Mouse (Mus musculus) CH12.LX (cell line): ENCODE results near the gene Brcc3. TPM values are rescaled to one million over a fixed set of nuclear protein-coding genes. Genes with fewer than 3 reads are reported as not detected.

Experiments
- DNase-seq: peaks from one replicate; pipeline ENCODE4 v3.0.0-alpha.2; 2013; ENCODE audit errors: extremely low read depth
- H3K27ac ChIP-seq: 2 replicates; pipeline ENCODE4 v1.5.1; 2012; ENCODE audit warnings: low read depth, mild to moderate bottlenecking, control low read depth, moderate library complexity; ENCODE audit not compliant: insufficient read depth
- H3K27me3 ChIP-seq: replicated peaks from 2 replicates; pipeline ENCODE3; 2012; ENCODE audit warnings: inconsistent platforms
- H3K36me3 ChIP-seq, 2 experiments: replicated peaks in 1 of 2; 2 replicates each; pipeline versions ENCODE3 to v1.6.1; 2012; ENCODE audit warnings: inconsistent platforms in 1 of 2, low read length in 1 of 2, mild to moderate bottlenecking in 1 of 2, mixed read lengths in 1 of 2, moderate library complexity in 1 of 2; ENCODE audit not compliant: control insufficient read depth in 1 of 2, insufficient read depth in 1 of 2
- H3K4me1 ChIP-seq, 2 experiments: 2 replicates each; pipeline ENCODE4 v1.6.1; 2012; ENCODE audit warnings: inconsistent platforms in 1 of 2, moderate library complexity in 1 of 2; ENCODE audit not compliant: insufficient read depth in 2 of 2, control insufficient read depth in 1 of 2
- H3K4me2 ChIP-seq: 2 replicates; pipeline ENCODE4 v1.6.1; 2012; ENCODE audit warnings: low read depth, mild to moderate bottlenecking, control low read depth; ENCODE audit not compliant: poor library complexity, insufficient read depth, severe bottlenecking
- H3K4me3 ChIP-seq, 3 experiments: fragments of 150-350 bp in 1 of 3; sonication (generic) in 1 of 3; replicated peaks in 1 of 3; 2 replicates each; pipeline versions ENCODE3 to v1.5.1; 2011 to 2012; ENCODE audit warnings: low read depth in 2 of 3, low read length in 2 of 3, mild to moderate bottlenecking in 2 of 3, moderate library complexity in 2 of 3, control low read depth in 1 of 3, improper control_type of control experiment in 1 of 3, inconsistent platforms in 1 of 3, mixed read lengths in 1 of 3; ENCODE audit not compliant: poor library complexity in 1 of 3
- H3K79me2 ChIP-seq: replicated peaks from 2 replicates; pipeline ENCODE4 v1.6.1; 2012; ENCODE audit warnings: mild to moderate bottlenecking, moderate library complexity; ENCODE audit not compliant: control insufficient read depth, poor library complexity, insufficient read depth, severe bottlenecking; ENCODE audit errors: extremely low read depth
- H3K9ac ChIP-seq: 2 replicates; pipeline ENCODE4 v1.6.1; 2012; ENCODE audit warnings: low read depth, mild to moderate bottlenecking, control low read depth, moderate library complexity; ENCODE audit not compliant: insufficient read depth
- H3K9me3 ChIP-seq: replicated peaks from 2 replicates; pipeline ENCODE3; 2012; ENCODE audit warnings: low read length, inconsistent platforms, mixed read lengths
- BHLHE40 ChIP-seq: IDR thresholded peaks from 2 replicates; pipeline ENCODE4 v1.6.1; 2011; ENCODE audit warnings: mild to moderate bottlenecking, low read depth, low read length, improper control_type of control experiment
- CHD1 ChIP-seq: IDR thresholded peaks from 2 replicates; pipeline ENCODE4 v1.6.1; 2012; ENCODE audit warnings: low read depth, low read length, improper control_type of control experiment, inconsistent platforms
- CHD2 ChIP-seq: IDR thresholded peaks from 2 replicates; pipeline ENCODE4 v1.6.1; 2011; ENCODE audit warnings: low read length, improper control_type of control experiment
- CTCF ChIP-seq, 2 experiments: IDR thresholded peaks in 1 of 2; conservative IDR thresholded peaks in 1 of 2; 2 replicates each; pipeline ENCODE4 v1.5.1; 2011 to 2012; ENCODE audit warnings: low read depth in 2 of 2, low read length in 2 of 2, improper control_type of control experiment in 1 of 2, inconsistent platforms in 1 of 2, mild to moderate bottlenecking in 1 of 2, moderate library complexity in 1 of 2
- E2F4 ChIP-seq: IDR thresholded peaks from 2 replicates; pipeline ENCODE4 v1.6.1; 2011; ENCODE audit warnings: low read depth, low read length, improper control_type of control experiment; ENCODE audit not compliant: insufficient replicate concordance
- EP300 ChIP-seq: IDR thresholded peaks from 2 replicates; pipeline ENCODE4 v1.6.1; 2011; ENCODE audit warnings: low read length, improper control_type of control experiment
- ETS1 ChIP-seq: conservative IDR thresholded peaks from 2 replicates; pipeline ENCODE4 v1.6.1; 2012; ENCODE audit warnings: low read depth, mild to moderate bottlenecking, inconsistent platforms, low read length, improper control_type of control experiment, moderate library complexity
- GABPA ChIP-seq: IDR thresholded peaks from 2 replicates; pipeline ENCODE4 v1.6.1; 2012; ENCODE audit warnings: low read depth, low read length, improper control_type of control experiment, inconsistent platforms; ENCODE audit not compliant: insufficient replicate concordance
- HCFC1 ChIP-seq: IDR thresholded peaks from 2 replicates; pipeline ENCODE4 v1.6.1; 2012; ENCODE audit warnings: low read depth, mild to moderate bottlenecking, inconsistent platforms, low read length, improper control_type of control experiment
- IRF4 ChIP-seq: IDR thresholded peaks from 2 replicates; pipeline ENCODE4 v1.6.1; 2014; ENCODE audit warnings: low read depth, mild to moderate bottlenecking, inconsistent platforms, low read length, improper control_type of control experiment
- JUND ChIP-seq: conservative IDR thresholded peaks from 2 replicates; pipeline ENCODE4 v1.6.1; 2011; ENCODE audit warnings: low read depth, low read length, improper control_type of control experiment
- KAT2A ChIP-seq: IDR thresholded peaks from 2 replicates; pipeline ENCODE4 v1.6.1; 2012; ENCODE audit warnings: low read length, improper control_type of control experiment, inconsistent platforms; ENCODE audit not compliant: insufficient replicate concordance
- MAFK ChIP-seq: IDR thresholded peaks from 2 replicates; pipeline ENCODE4 v1.6.1; 2011; ENCODE audit warnings: low read length, improper control_type of control experiment; ENCODE audit not compliant: insufficient replicate concordance
- MAX ChIP-seq: IDR thresholded peaks from 2 replicates; pipeline ENCODE4 v1.6.1; 2011; ENCODE audit warnings: low read length, improper control_type of control experiment
- MAZ ChIP-seq: IDR thresholded peaks from 2 replicates; pipeline ENCODE4 v1.6.1; 2012; ENCODE audit warnings: low read depth, mild to moderate bottlenecking, inconsistent platforms, low read length, improper control_type of control experiment, moderate library complexity
- MEF2A ChIP-seq: IDR thresholded peaks from 2 replicates; pipeline ENCODE4 v1.6.1; 2014; ENCODE audit warnings: low read depth, mild to moderate bottlenecking, inconsistent platforms, low read length, improper control_type of control experiment, borderline replicate concordance
- MXI1 ChIP-seq: IDR thresholded peaks from 2 replicates; pipeline ENCODE4 v1.6.1; 2011; ENCODE audit warnings: mild to moderate bottlenecking, low read depth, low read length, improper control_type of control experiment
- MYC ChIP-seq: IDR thresholded peaks from 2 replicates; pipeline ENCODE4 v1.6.1; 2011; ENCODE audit warnings: low read depth, mild to moderate bottlenecking, improper control_type of control experiment, low read length
- NELFE ChIP-seq: IDR thresholded peaks from 2 replicates; pipeline ENCODE4 v1.6.1; 2011; ENCODE audit warnings: low read depth, low read length, improper control_type of control experiment
- NRF1 ChIP-seq: IDR thresholded peaks from 2 replicates; pipeline ENCODE4 v1.6.1; 2014; ENCODE audit warnings: low read depth, mild to moderate bottlenecking, inconsistent platforms, low read length, improper control_type of control experiment, moderate library complexity
- PAX5 ChIP-seq: IDR thresholded peaks from 2 replicates; pipeline ENCODE4 v1.6.1; 2012; ENCODE audit warnings: low read length, inconsistent platforms, mixed read lengths
- POLR2A ChIP-seq: IDR thresholded peaks from 2 replicates; pipeline ENCODE4 v1.6.1; 2011; ENCODE audit warnings: low read depth, mild to moderate bottlenecking, improper control_type of control experiment, low read length
- RCOR1 ChIP-seq: conservative IDR thresholded peaks from 2 replicates; pipeline ENCODE4 v1.6.1; 2012; ENCODE audit warnings: low read depth, mild to moderate bottlenecking, inconsistent platforms, low read length, improper control_type of control experiment
- SIN3A ChIP-seq: IDR thresholded peaks from 2 replicates; pipeline ENCODE4 v1.6.1; 2012; ENCODE audit warnings: low read length, improper control_type of control experiment, inconsistent platforms
- TCF12 ChIP-seq: IDR thresholded peaks from 2 replicates; pipeline ENCODE4 v1.6.1; 2014; ENCODE audit warnings: low read depth, mild to moderate bottlenecking, inconsistent platforms, low read length, improper control_type of control experiment
- UBTF ChIP-seq: IDR thresholded peaks from 2 replicates; pipeline ENCODE4 v1.6.1; 2012; ENCODE audit warnings: low read depth, mild to moderate bottlenecking, inconsistent platforms, low read length, improper control_type of control experiment, moderate library complexity
- USF2 ChIP-seq: conservative IDR thresholded peaks from 2 replicates; pipeline ENCODE4 v1.6.1; 2011; ENCODE audit warnings: low read depth, low read length, improper control_type of control experiment
- ZC3H11A ChIP-seq: IDR thresholded peaks from 2 replicates; pipeline ENCODE4 v1.6.1; 2012; ENCODE audit warnings: low read depth, mild to moderate bottlenecking, inconsistent platforms, low read length, improper control_type of control experiment
- ZKSCAN1 ChIP-seq: IDR thresholded peaks from 2 replicates; pipeline ENCODE4 v1.6.1; 2012; ENCODE audit warnings: low read depth, inconsistent platforms, low read length, improper control_type of control experiment, borderline replicate concordance
- ZNF384 ChIP-seq: IDR thresholded peaks from 2 replicates; pipeline ENCODE4 v1.6.1; 2012; ENCODE audit warnings: low read depth, low read length, improper control_type of control experiment, inconsistent platforms
- dilution Hi-C: fragments of 300-500 bp; cut with MboI; formaldehyde crosslinking; loops from 2 replicates; pipeline ENCODE4 v1.14.3; 2020; ENCODE audit warnings: low sequenced_read_pairs; ENCODE audit not compliant: extremely low pct_unique_long_range_greater_than_20kb, extremely low pct_ligation_motif_present
- in situ Hi-C: fragments of 300-500 bp; cut with MboI; formaldehyde crosslinking; loops from 3 replicates; pipeline ENCODE4 v1.14.3; 2019; ENCODE audit warnings: low sequenced_read_pairs, low pct_ligation_motif_present, low pct_unique_long_range_greater_than_20kb, mixed read lengths
- polyA plus RNA-seq: library from polyadenylated mRNA; unstranded; fragments of >175 nt; gene quantifications from 2 replicates; pipeline ENCODE4 v1.2.1, GENCODE M21; 2012; ENCODE audit warnings: low read depth; ENCODE audit not compliant: insufficient read length
- total RNA-seq, 2 experiments: library from RNA; depleted of rRNA; stranded (reverse); fragments of 300-350 nt in 1 of 2; fragments of >200 nt in 1 of 2; gene quantifications; 2 replicates each; pipeline ENCODE4 v1.2.3; 2012 to 2014

Gene Brcc3
- total and polyA plus RNA-seq, 3 experiments: 22.9 to 68.2 (median 45.5) TPM

DNA sequence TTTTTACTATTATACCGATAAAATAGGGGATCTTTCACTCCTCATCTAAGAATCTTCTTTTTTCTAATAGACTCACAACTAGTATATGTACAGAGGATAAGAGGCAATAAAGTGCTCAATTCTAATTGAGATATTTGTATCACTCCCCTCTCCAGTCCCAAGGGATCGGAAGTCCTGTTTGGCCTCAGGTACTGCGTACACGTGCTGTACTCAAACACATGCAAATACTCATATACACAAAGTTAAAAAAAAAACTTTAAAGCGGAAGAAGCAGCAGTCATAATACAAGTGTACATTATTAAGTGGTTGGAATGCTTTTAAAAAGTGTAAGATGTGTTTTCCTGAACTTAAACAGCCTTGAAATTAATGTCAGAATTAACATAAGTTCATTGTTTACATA is 34.7 kb upstream of the Brcc3 start:
- Histone ChIP-seq H3K79me2 (no peaks in the 10 kb centered on the region; the same call in 1 of the 2 replicates), H3K27me3 (no peaks in the 10 kb centered on the region), H3K4me2 (no peak overlapping the region; the same call in 1 of the 2 replicates), H3K4me3 (peak overlapping the region in 2 of 3 experiments; percentile 56 to 58), H3K9me3 (no peaks in the 10 kb centered on the region), H3K36me3 (no peaks in the 10 kb centered on the region), H3K9ac (peak overlapping the region; percentile 48; the same call in 1 of the 2 replicates), H3K4me1 (no peaks in the 10 kb centered on the region; a peak in 1 of 4 replicates), H3K27ac (no peak overlapping the region)
- peak; percentile 37 for DNase-seq
- dilution Hi-C loops (no loop called here), in situ Hi-C loops (no loop called here)
- TF ChIP-seq BHLHE40 (peak; percentile 93), NRF1 (no peak), MAX (peak; percentile 26; the same call in 1 of the 2 replicates), MXI1 (peak; percentile 4; the same call in 1 of the 2 replicates), EP300 (no peak), MAFK (no peak), KAT2A (no peak), HCFC1 (no peak), MYC (peak; percentile 60), MEF2A (no peak), ZNF384 (peak; percentile 68)

DNA sequence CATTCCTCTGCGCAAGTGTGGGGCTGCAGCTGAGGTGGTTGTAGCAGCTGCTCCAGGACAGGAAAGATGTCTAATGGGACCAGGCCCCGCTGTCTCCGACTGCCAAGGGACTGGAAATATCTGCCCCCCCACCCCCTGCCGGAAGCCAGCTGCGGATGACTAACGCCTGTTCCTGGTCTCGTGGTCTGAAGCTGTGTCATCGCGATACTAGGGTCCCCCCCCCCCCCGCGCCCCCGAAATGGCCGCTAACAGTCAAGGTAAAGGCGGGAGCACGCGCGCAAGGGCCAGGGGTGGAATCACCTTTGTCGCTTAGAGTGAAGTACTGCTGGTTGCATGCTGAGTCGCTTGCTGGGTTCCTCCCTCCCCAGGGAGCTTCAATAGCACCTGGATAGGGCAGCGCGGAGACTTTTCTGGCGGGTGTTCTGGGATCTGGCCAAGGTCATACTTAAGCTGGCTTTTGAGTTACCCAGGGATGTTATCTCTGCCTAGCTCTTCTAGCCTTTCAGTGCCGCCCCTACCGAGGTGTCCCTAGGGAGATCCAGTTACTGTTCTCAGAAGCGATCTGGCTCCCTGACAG is 34.1 kb upstream of the Brcc3 start, which contains the start of the genes Fundc2 and F8:
Gene Fundc2 (plus strand): TSS at position 205 of the 577 bp plus-strand sequence.
Gene F8 (minus strand): TSS at position 421 of the 577 bp plus-strand sequence.
- H3K36me3 ChIP-seq: no peaks in the 10 kb centered on the region
- peak within 1 kb of the TSS; percentile 78 for H3K9ac ChIP-seq
- peak within 1 kb of the TSS; percentile 58 to 68 (median 64) for H3K4me3 ChIP-seq
- H3K27ac ChIP-seq: peak within 1 kb of the TSS; percentile 82
- no peaks in the 10 kb centered on the region for H3K27me3 ChIP-seq
- in situ Hi-C loops (no loop called here), dilution Hi-C loops (no loop called here)
- H3K79me2 ChIP-seq: no peaks in the 10 kb centered on the region; the same call in 1 of the 2 replicates
- H3K9me3 ChIP-seq: no peaks in the 10 kb centered on the region
- peak within 1 kb of the TSS; percentile 2; the same call in 1 of the 2 replicates for H3K4me2 ChIP-seq
- H3K4me1 ChIP-seq: no peaks in the 10 kb centered on the region
- peak; percentile 84 for DNase-seq
- no peak for TF ChIP-seq GABPA
- TF ChIP-seq SIN3A: peak; percentile 56
- peak; percentile 52; the same call in 1 of the 2 replicates for TF ChIP-seq MAZ
- TF ChIP-seq RCOR1: no peak
- no peak for TF ChIP-seq PAX5
- TF ChIP-seq JUND: no peak
- no peak for TF ChIP-seq ZKSCAN1
- no peak for TF ChIP-seq USF2
- no peak; the same call in 1 of the 2 replicates for TF ChIP-seq MXI1
- no peak for TF ChIP-seq CTCF (conservative IDR thresholded peaks at IDR 0.05 in 1 of 2, IDR thresholded peaks at IDR 0.05 in 1 of 2; ENCODE audit: low read depth in 2 of 2, low read length in 2 of 2)
- TF ChIP-seq HCFC1: peak; percentile 66
- TF ChIP-seq MAFK: no peak
- TF ChIP-seq ZC3H11A: no peak
- TF ChIP-seq ZNF384: no peak
- 0 out of 2 replicates have a peak, but pooled peaks have one; percentile 61 for TF ChIP-seq KAT2A
- peak; percentile 38; the same call in 1 of the 2 replicates for TF ChIP-seq IRF4
- TF ChIP-seq NELFE: peak; percentile 73
- TF ChIP-seq POLR2A: peak; percentile 80
- TF ChIP-seq TCF12: peak; percentile 92
- TF ChIP-seq NRF1: peak; percentile 54; the same call in 1 of the 2 replicates
- TF ChIP-seq BHLHE40: no peak
- TF ChIP-seq ETS1: peak; percentile 73
- no peak for TF ChIP-seq E2F4
- no peak for TF ChIP-seq UBTF
- peak; percentile 98 for TF ChIP-seq CHD2
- peak; percentile 53; the same call in 1 of the 2 replicates for TF ChIP-seq MEF2A
- no peak for TF ChIP-seq CHD1
- TF ChIP-seq EP300: peak; percentile 26; the same call in 1 of the 2 replicates
